Mouse (Mus musculus) heart, postnatal 0 days (tissue): ENCODE measurements at regions not wholly inside any gene's neighbourhood (a gene's known extent, or its start where the extent isn't known, plus 50 kb on each side); places are given as distances from the start of the nearest gene placed in this dataset.

ENCODE experiments used
- CTCF ChIP-seq: IDR thresholded peaks from 2 replicates; pipeline ENCODE4 v1.5.1; 2016; ENCODE audit warnings: antibody characterized with exemption, control low read depth, low read depth
- EP300 ChIP-seq: IDR thresholded peaks from 2 replicates; pipeline ENCODE4 v1.6.1; 2016; ENCODE audit warnings: antibody characterized with exemption, low read depth

- TF ChIP-seq CTCF: no peak
- TF ChIP-seq EP300: no peak
These were observed 329.1 kb upstream of the Spred2 start for GRCm38 (mm10) chr11:19595107-19595506.
